Mouse (Mus musculus) kidney, postnatal 0 days (tissue): Measurements from ENCODE around the gene Btg1. TPM values are rescaled to one million over a fixed set of nuclear protein-coding genes. Genes with fewer than 3 reads are reported as not detected.

Experiments used
- ATAC-seq: fragments of 200-750 bp; cut with Nextera tagmentation; replicated peaks from 2 replicates; pipeline ENCODE4 v1.8.0; 2017; ENCODE audit warnings: low read depth, moderate number of reproducible peaks, moderate TSS enrichment, moderate library complexity; ENCODE audit not compliant: low FRiP score
- DNase-seq: peaks from one replicate; pipeline ENCODE4 v3.0.0-alpha.2; 2016; ENCODE audit warnings: low spot score
- H3K27ac ChIP-seq: fragments of 300-500 bp; sonication (generic); 2 replicates; pipeline ENCODE4 v1.5.1; 2014; ENCODE audit warnings: mild to moderate bottlenecking
- H3K27me3 ChIP-seq: fragments of 300-500 bp; sonication (generic); 2 replicates; pipeline ENCODE4 v1.6.1; 2014; ENCODE audit warnings: low read length, mixed read lengths; ENCODE audit not compliant: insufficient read depth
- H3K36me3 ChIP-seq: fragments of 300-500 bp; sonication (generic); 2 replicates; pipeline ENCODE4 v1.6.1; 2014; ENCODE audit warnings: low read length, mixed read lengths; ENCODE audit not compliant: insufficient read depth
- H3K4me1 ChIP-seq: fragments of 300-500 bp; sonication (generic); replicated peaks from 2 replicates; pipeline ENCODE4 v1.6.1; 2014; ENCODE audit warnings: antibody characterized with exemption, low read length, mixed read lengths; ENCODE audit not compliant: insufficient read depth
- H3K4me2 ChIP-seq: fragments of 300-500 bp; sonication (generic); 2 replicates; pipeline ENCODE4 v1.6.1; 2014; ENCODE audit warnings: mild to moderate bottlenecking, low read length, moderate library complexity, mixed read lengths
- H3K4me3 ChIP-seq: fragments of 300-500 bp; sonication (generic); replicated peaks from 2 replicates; pipeline ENCODE4 v1.5.1; 2014; ENCODE audit warnings: low read depth, low read length
- H3K9ac ChIP-seq: fragments of 300-500 bp; sonication (generic); 2 replicates; pipeline ENCODE4 v1.6.1; 2014; ENCODE audit warnings: low read depth, low read length
- H3K9me3 ChIP-seq: fragments of 300-500 bp; sonication (generic); replicated peaks from 2 replicates; pipeline ENCODE4 v1.6.1; 2016; ENCODE audit warnings: low read length, inconsistent platforms, mixed read lengths
- CTCF ChIP-seq: IDR thresholded peaks from 2 replicates; pipeline ENCODE4 v1.5.1; 2016; ENCODE audit warnings: antibody characterized with exemption, low read depth, mild to moderate bottlenecking, moderate library complexity
- WGBS: fragments of 180-500 bp; shearing (Covaris S2); extraction: QIAGEN DNeasy Blood & Tissue Kit; methylation state at CpG from one replicate; pipeline ENCODE4 v1.1.7; 2014; 5-methylcytosine and 5-hydroxymethylcytosine counted together
- polyA plus RNA-seq: library from polyadenylated mRNA; unstranded; fragments of >200 nt; fragmentation: Nextera tagmentation; extraction: Ambion mirVana; gene quantifications from 2 replicates; pipeline ENCODE4 v1.2.1, GENCODE M21; 2015

Gene Btg1
- polyA plus RNA-seq, 1 experiment from 2014 or later = 59.5 TPM

DNA sequence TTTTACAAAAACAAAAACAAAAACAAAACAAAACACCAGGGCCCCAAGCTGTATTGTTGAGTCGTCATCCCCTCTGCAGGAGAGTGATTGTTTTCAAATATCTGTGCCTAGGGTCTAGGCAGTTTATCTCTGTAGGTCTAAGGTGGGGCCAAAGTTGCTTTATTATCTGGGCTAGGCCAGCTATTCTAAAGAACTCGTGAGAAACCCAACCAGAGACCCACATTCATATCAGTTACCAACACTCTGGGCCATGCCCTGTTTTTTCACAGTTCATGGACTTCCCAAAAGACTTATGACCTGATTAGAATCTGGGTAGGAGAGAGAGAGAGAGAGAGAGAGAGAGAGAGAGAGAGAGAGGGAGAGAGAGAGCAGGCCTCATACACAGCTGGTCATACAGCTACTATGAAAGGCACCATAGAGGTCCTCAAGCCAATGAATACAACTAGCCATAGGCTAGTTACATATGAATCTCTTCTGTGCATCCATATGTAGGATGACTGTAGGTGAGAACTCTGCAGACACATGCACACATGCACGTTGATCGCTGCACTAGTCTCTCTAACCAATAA lies 9.1 kb upstream of the Btg1 start:
- Histone ChIP-seq H3K9me3 (no peaks in the 10 kb centered on the region), H3K36me3 (no peaks in the 10 kb centered on the region), H3K9ac (no peak overlapping the region), H3K27me3 (no peaks in the 10 kb centered on the region), H3K27ac (no peak overlapping the region), H3K4me1 (no peaks in the 10 kb centered on the region), H3K4me3 (no peak overlapping the region), H3K4me2 (no peak overlapping the region)
- no peak for TF ChIP-seq CTCF
- ATAC-seq (no peak), DNase-seq (no peak)
- WGBS = 85% methylated on average over 4 of the region's 4 CpGs

DNA sequence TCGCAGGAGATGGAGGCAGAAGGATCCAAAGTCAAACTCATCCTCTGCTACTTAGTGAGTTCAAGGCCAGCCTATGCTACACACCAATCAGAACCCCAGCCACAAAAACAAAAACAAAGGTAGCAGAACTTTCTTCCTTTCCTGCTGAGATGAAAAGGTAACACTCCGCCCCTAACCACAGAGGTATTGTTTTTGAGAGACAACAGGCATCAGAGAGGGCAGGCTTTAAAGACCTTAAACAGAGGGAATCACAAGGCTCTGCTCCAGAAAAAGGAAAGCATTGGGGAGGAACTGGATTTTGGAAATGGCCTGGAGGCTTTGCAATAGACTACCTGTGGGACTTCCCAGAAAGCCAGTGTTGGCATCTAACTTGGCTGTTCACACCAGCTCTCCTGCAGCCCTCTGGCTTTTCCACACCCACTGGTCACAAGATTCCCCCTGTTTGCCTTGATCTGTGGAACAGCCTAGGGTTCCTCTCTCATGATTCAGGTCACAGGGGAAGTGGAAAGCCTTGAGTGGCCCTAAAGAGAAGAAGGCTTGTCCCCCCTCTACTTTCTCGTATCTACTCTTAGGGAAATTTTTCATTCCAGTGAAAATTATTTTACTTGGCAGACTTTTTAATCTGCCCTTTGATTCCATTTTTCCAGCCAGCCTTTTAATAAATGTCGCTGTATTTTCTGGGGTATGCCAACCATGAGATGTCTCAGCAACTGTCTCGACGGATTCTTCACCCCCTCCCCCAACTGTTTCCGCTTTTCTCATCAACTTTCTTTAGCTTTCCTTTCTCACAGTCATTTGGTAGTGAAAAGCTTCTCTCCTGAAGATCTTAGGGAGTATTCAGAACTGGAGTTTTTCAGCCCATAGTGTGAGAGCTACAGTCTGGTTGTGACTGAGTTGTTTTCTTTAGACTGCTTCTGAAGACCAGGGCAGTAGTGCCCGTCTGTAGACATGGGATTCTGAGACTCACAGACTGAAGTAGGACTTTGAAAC lies 7.2 kb upstream of the Btg1 start:
- ATAC-seq (no peak), DNase-seq (no peak)
- Histone ChIP-seq H3K9me3 (no peaks in the 10 kb centered on the region), H3K4me3 (no peak overlapping the region), H3K27me3 (no peaks in the 10 kb centered on the region), H3K4me2 (no peak overlapping the region), H3K4me1 (no peaks in the 10 kb centered on the region), H3K27ac (no peak overlapping the region), H3K36me3 (no peaks in the 10 kb centered on the region), H3K9ac (no peak overlapping the region)
- no peak for TF ChIP-seq CTCF
- 81% methylated on average over 8 of the region's 8 CpGs for WGBS

DNA sequence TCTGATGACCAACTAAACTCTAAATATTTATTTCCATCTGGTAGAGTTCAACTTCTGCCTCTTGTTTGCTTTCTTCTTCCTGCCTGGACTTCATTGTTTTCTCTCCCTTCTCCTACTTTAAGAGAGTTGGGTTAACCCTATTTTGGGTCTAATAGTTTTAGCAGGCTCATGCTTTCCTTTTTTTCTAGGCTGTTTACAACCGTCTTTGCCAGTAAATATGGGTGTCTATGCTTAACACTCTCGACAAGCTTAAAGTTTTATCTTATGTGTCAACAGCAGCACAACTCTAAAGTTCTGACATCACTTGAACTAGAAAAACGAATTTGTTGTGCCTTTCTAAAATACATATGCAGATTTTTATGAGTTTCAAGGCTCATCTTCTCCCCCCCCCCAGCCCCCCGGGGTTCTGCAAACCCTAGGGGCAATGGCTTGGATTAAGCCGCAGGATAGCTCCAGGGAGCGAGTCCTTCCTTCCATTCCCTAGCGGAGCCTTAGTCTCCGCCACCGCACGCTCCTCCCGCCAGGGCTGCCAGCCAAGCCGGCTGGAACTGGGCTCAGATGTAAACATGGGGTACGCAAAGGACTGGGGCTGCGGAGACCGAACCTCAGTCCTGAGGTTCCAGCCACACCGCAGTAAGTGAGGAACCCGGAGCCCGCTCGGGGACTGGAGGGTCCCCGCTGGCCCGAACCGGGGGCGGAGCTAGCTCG lies 651 bp upstream of the Btg1 start:
- DNase-seq (peak; percentile 56), ATAC-seq (no peak)
- Histone ChIP-seq H3K4me1 (peaks cover 4% of the 10 kb centered on the region; the same call in 1 of the 2 replicates), H3K4me3 (peak overlapping the region; percentile 100), H3K9ac (peak overlapping the region; percentile 59), H3K27me3 (no peaks in the 10 kb centered on the region), H3K27ac (peak overlapping the region; percentile 74), H3K36me3 (peaks cover 6% of the 10 kb centered on the region; the same call in 1 of the 2 replicates), H3K9me3 (no peaks in the 10 kb centered on the region), H3K4me2 (peak overlapping the region; percentile 47)
- 1% methylated on average over 24 of the region's 24 CpGs for WGBS
- no peak for TF ChIP-seq CTCF

GRCm38 (mm10) chr10:96617221-96617950 lies 580 bp downstream of the Btg1 start:
- DNase-seq = peak; percentile 57
- H3K4me3 ChIP-seq = peak overlapping the region; percentile 100
- no peaks in the 10 kb centered on the region for H3K27me3 ChIP-seq
- ATAC-seq = peak; percentile 23
- H3K9ac ChIP-seq = peak overlapping the region; percentile 99
- H3K4me2 ChIP-seq = peak overlapping the region; percentile 62
- WGBS = under 1% methylated on average over 67 of the region's 78 CpGs
- H3K9me3 ChIP-seq = no peaks in the 10 kb centered on the region
- peaks cover 8% of the 10 kb centered on the region for H3K4me1 ChIP-seq
- H3K36me3 ChIP-seq = peaks cover 6% of the 10 kb centered on the region
- TF ChIP-seq CTCF = no peak
- H3K27ac ChIP-seq = peak overlapping the region; percentile 98

DNA sequence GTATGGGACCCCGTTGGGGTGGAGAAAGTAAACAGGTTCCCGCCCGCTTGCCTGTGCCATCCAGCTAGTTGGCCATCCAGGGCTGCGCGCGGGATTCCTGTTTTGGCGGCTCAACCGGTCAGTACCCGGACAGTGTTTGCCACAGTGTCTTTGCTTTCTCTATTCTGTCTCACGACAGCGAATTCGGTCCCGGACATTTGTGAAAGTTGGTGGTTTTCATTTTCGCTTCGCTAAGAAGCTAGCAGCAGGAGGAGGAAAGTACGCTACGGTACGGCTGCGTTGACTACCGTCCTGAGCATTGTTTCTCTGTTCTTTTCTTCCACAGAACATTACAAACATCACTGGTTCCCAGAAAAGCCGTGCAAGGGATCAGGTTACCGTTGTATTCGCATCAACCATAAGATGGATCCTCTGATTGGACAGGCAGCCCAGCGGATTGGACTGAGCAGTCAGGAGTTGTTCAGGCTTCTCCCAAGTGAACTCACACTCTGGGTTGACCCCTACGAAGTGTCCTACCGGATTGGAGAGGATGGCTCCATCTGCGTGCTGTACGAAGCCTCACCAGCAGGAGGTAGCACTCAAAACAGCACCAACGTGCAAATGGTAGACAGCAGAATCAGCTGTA lies 1.3 kb downstream of the Btg1 start:
- Histone ChIP-seq H3K9ac (peak overlapping the region; percentile 99), H3K4me2 (peak overlapping the region; percentile 62), H3K4me1 (peaks cover 9% of the 10 kb centered on the region), H3K9me3 (no peaks in the 10 kb centered on the region), H3K27me3 (no peaks in the 10 kb centered on the region), H3K36me3 (peaks cover 6% of the 10 kb centered on the region), H3K27ac (peak overlapping the region; percentile 98), H3K4me3 (peak overlapping the region; percentile 100)
- ATAC-seq = peak; percentile 66
- TF ChIP-seq CTCF = peak; percentile 61
- DNase-seq = peak; percentile 88
- WGBS = under 1% methylated on average over 29 of the region's 29 CpGs
